Mouse (Mus musculus) lung, embryonic 16.5 days (tissue): ENCODE results near the gene Tmem198. TPM values are rescaled to one million over a fixed set of nuclear protein-coding genes. Genes with fewer than 3 reads are reported as not detected.

Experiments used
- ATAC-seq: fragments of 200-750 bp; cut with Nextera tagmentation; 2 replicates; pipeline ENCODE4 v1.8.0; 2017; ENCODE audit warnings: low read depth, mild to moderate bottlenecking, moderate library complexity
- H3K27ac ChIP-seq: fragments of 300-500 bp; sonication (generic); 2 replicates; pipeline ENCODE4 v1.5.1; 2014; ENCODE audit warnings: mild to moderate bottlenecking, control low read depth, low read length
- H3K27me3 ChIP-seq: fragments of 300-500 bp; sonication (generic); 2 replicates; pipeline ENCODE4 v1.6.1; 2014; ENCODE audit warnings: low read depth, low read length, mixed read lengths; ENCODE audit not compliant: control insufficient read depth, insufficient read depth
- H3K36me3 ChIP-seq: fragments of 300-500 bp; sonication (generic); 2 replicates; pipeline ENCODE4 v1.6.1; 2014; ENCODE audit warnings: low read length; ENCODE audit not compliant: control insufficient read depth, insufficient read depth
- H3K4me1 ChIP-seq: fragments of 300-500 bp; sonication (generic); replicated peaks from 2 replicates; pipeline ENCODE4 v1.6.1; 2014; ENCODE audit warnings: low read length, mixed read lengths; ENCODE audit not compliant: control insufficient read depth, insufficient read depth
- H3K4me2 ChIP-seq: fragments of 300-500 bp; sonication (generic); 2 replicates; pipeline ENCODE4 v1.6.1; 2014; ENCODE audit warnings: low read depth, low read length, control low read depth
- H3K4me3 ChIP-seq: fragments of 300-500 bp; sonication (generic); 2 replicates; pipeline ENCODE4 v1.5.1; 2014; ENCODE audit warnings: mild to moderate bottlenecking, low read length, control low read depth
- H3K9ac ChIP-seq: fragments of 300-500 bp; sonication (generic); 2 replicates; pipeline ENCODE4 v1.6.1; 2014; ENCODE audit warnings: low read length, control low read depth
- H3K9me3 ChIP-seq: fragments of 300-500 bp; sonication (generic); 2 replicates; pipeline ENCODE4 v1.6.1; 2016; ENCODE audit warnings: low read length; ENCODE audit not compliant: control insufficient read depth
- WGBS: fragments of 180-500 bp; shearing (Covaris S2); extraction: QIAGEN DNeasy Blood & Tissue Kit; methylation state at CpG from one replicate; pipeline ENCODE4 v1.1.7; 2014; 5-methylcytosine and 5-hydroxymethylcytosine counted together
- polyA plus RNA-seq: library from polyadenylated mRNA; unstranded; fragments of >200 nt; fragmentation: Nextera tagmentation; extraction: Ambion mirVana; gene quantifications from 2 replicates; pipeline ENCODE4 v1.2.1, GENCODE M21; 2015

Tmem198 gene
- polyA plus RNA-seq, 1 experiment from 2014 or later: 0.65 TPM

- Histone ChIP-seq H3K4me2 (peak within 1 kb of the TSS; percentile 96), H3K9ac (peak within 1 kb of the TSS; percentile 99), H3K27me3 (no peaks in the 10 kb centered on the region), H3K36me3 (peaks cover 12% of the 10 kb centered on the region), H3K27ac (peak within 1 kb of the TSS; percentile 93), H3K9me3 (no peaks in the 10 kb centered on the region), H3K4me1 (peaks cover 13% of the 10 kb centered on the region), H3K4me3 (peak within 1 kb of the TSS; percentile 69)
- ATAC-seq: peak; percentile 95
- under 1% methylated on average over 63 of the region's 65 CpGs for WGBS
Measured at GRCm38 (mm10) chr1:75505956-75506831, 26.9 kb downstream of the Tmem198 start, which contains the start of gene Obsl1. Gene Obsl1 (minus strand): TSS chr1:75506452.

GRCm38 (mm10) chr1:75507006-75507405, 27.7 kb downstream of the Tmem198 start, which contains the start of gene Inha:
Gene Inha (plus strand): TSS chr1:75507077.
- Histone ChIP-seq H3K36me3 (peaks cover 4% of the 10 kb centered on the region), H3K27me3 (no peaks in the 10 kb centered on the region), H3K27ac (peak within 1 kb of the TSS; percentile 93), H3K4me3 (peak within 1 kb of the TSS; percentile 69), H3K4me2 (peak within 1 kb of the TSS; percentile 96), H3K9me3 (no peaks in the 10 kb centered on the region), H3K4me1 (peaks cover 13% of the 10 kb centered on the region), H3K9ac (peak within 1 kb of the TSS; percentile 99)
- no peak for ATAC-seq
- 35% methylated on average over 10 of the region's 10 CpGs for WGBS

DNA sequence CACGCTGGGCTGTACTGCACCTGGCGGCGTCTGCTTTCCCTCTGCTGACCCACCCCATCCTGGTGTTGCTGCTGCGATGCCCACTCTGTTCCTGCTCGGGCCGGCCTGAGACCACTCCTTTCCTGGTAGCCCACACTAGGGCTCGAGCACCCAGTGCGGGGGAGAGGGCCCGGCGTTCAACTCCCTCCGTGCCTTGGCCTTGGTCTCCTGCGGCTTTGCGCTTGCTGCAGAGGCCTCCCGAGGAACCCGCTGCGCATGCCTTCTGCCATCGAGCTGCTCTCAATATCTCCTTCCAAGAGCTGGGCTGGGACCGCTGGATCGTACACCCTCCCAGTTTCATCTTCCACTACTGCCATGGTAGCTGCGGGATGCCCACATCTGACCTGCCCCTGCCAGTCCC, 30.3 kb downstream of the Tmem198 start:
- H3K27me3 ChIP-seq: no peaks in the 10 kb centered on the region
- 59% methylated on average over 20 of the region's 20 CpGs for WGBS
- H3K9me3 ChIP-seq: no peaks in the 10 kb centered on the region
- no peak overlapping the region for H3K27ac ChIP-seq
- H3K4me3 ChIP-seq: no peak overlapping the region
- H3K9ac ChIP-seq: no peak overlapping the region
- no peak overlapping the region for H3K4me2 ChIP-seq
- H3K36me3 ChIP-seq: no peaks in the 10 kb centered on the region
- ATAC-seq: no peak
- peaks cover 2% of the 10 kb centered on the region for H3K4me1 ChIP-seq

- H3K36me3 ChIP-seq: no peaks in the 10 kb centered on the region
- no peaks in the 10 kb centered on the region for H3K27me3 ChIP-seq
- no peaks in the 10 kb centered on the region; the same call in none of the 2 replicates for H3K4me1 ChIP-seq
- no peak overlapping the region for H3K9ac ChIP-seq
- no peak overlapping the region for H3K27ac ChIP-seq
- 61% methylated on average over 5 of the region's 5 CpGs for WGBS
- ATAC-seq: no peak
- no peak overlapping the region for H3K4me3 ChIP-seq
- H3K9me3 ChIP-seq: no peaks in the 10 kb centered on the region
- H3K4me2 ChIP-seq: no peak overlapping the region
Measured at GRCm38 (mm10) chr1:75510154-75510553, 30.8 kb downstream of the Tmem198 start.

- no peaks in the 10 kb centered on the region for H3K27me3 ChIP-seq
- no peak for ATAC-seq
- no peak overlapping the region for H3K27ac ChIP-seq
- no peak overlapping the region for H3K4me2 ChIP-seq
- no peaks in the 10 kb centered on the region; the same call in none of the 2 replicates for H3K4me1 ChIP-seq
- H3K9me3 ChIP-seq: no peaks in the 10 kb centered on the region
- H3K4me3 ChIP-seq: no peak overlapping the region
- no peaks in the 10 kb centered on the region for H3K36me3 ChIP-seq
- WGBS: 47% methylated on average over 4 of the region's 4 CpGs
- H3K9ac ChIP-seq: no peak overlapping the region
Measured at GRCm38 (mm10) chr1:75511437-75512210, 32.3 kb downstream of the Tmem198 start.

DNA sequence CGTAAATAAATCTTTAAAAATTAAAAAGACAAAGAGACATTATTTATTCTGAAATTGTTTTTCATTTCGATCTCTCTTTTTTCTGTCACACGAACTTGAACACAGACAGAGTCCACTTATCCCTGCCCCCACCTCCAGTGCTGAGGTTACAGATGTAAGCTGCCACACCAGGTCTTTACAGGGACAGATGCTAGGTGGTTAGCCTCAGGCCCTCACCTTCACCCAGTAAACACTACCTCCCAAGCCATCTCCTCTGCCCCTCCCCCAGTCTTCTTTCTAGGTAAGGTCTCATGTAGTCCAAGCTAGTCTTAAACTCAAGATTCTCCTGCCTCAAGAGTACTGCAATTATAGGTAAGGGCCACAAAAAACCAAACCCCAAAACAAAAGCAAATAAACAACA, 33.2 kb downstream of the Tmem198 start:
- H3K36me3 ChIP-seq: no peaks in the 10 kb centered on the region
- H3K27ac ChIP-seq: no peak overlapping the region
- H3K4me1 ChIP-seq: no peaks in the 10 kb centered on the region; the same call in none of the 2 replicates
- H3K4me2 ChIP-seq: no peak overlapping the region
- H3K9ac ChIP-seq: no peak overlapping the region
- 87% methylated on average over 3 of the region's 3 CpGs for WGBS
- H3K27me3 ChIP-seq: no peaks in the 10 kb centered on the region
- H3K4me3 ChIP-seq: no peak overlapping the region
- H3K9me3 ChIP-seq: no peaks in the 10 kb centered on the region
- ATAC-seq: no peak

GRCm38 (mm10) chr1:75516703-75517380, 37.5 kb downstream of the Tmem198 start:
- no peaks in the 10 kb centered on the region for H3K9me3 ChIP-seq
- H3K4me2 ChIP-seq: no peak overlapping the region
- H3K4me1 ChIP-seq: peaks cover 13% of the 10 kb centered on the region
- no peak overlapping the region for H3K4me3 ChIP-seq
- H3K9ac ChIP-seq: no peak overlapping the region
- no peaks in the 10 kb centered on the region for H3K36me3 ChIP-seq
- WGBS: 54% methylated on average over 15 of the region's 15 CpGs
- no peak for ATAC-seq
- no peaks in the 10 kb centered on the region for H3K27me3 ChIP-seq
- no peak overlapping the region for H3K27ac ChIP-seq

- WGBS: 36% methylated on average over 3 of the region's 4 CpGs
- H3K27ac ChIP-seq: peak overlapping the region; percentile 21
Measured at GRCm38 (mm10) chr1:75517984-75518383, 38.7 kb downstream of the Tmem198 start.

More at GRCm38 (mm10) chr1:75517984-75518383, 38.7 kb downstream of the Tmem198 start:
- no peak overlapping the region for H3K9ac ChIP-seq
- H3K27me3 ChIP-seq: no peaks in the 10 kb centered on the region
- peaks cover 13% of the 10 kb centered on the region for H3K4me1 ChIP-seq
- no peak overlapping the region for H3K4me2 ChIP-seq
- no peak overlapping the region for H3K4me3 ChIP-seq
- H3K9me3 ChIP-seq: no peaks in the 10 kb centered on the region
- H3K36me3 ChIP-seq: no peaks in the 10 kb centered on the region
- ATAC-seq: no peak
